In the genomic region with DNA sequence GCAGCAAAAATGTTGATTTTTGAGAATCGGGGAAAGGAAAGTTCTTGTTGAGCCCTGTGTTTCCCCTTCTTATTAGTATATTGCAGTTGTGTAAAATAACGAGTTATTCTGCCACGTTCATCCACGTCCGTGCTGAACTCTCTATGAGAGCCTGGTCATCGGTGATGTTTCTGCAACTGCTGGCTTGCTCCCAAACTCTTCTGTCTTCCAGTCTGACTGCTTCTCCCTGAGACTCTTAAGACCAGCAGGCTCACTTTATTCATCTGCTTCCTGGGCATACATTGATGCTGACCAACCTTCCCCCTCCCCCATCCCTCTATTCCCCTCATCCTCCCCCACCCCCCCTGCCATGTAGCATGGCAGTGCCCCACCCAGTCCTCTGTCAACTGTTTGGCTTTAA, we compare ENCODE assay signal across 17 mouse cellular contexts.
"Had no signal": no experiment of that assay in that cellular context is flagged by ENCODE, and none has a peak within 500 bp of the region (broad histone marks: within the 10 kb centered on the region; RNA-seq: fewer than 3 reads in every experiment).

No protein-coding gene starts in this region.

- DNase-seq: lung, adult 18-20 months; lung, postnatal 4 days; midbrain, embryonic 14.5 days; retina, postnatal 1 day; right cerebral cortex, adult 18-20 months; right cerebral cortex, postnatal 25 days; right cerebral cortex, postnatal 4 days; spleen, adult 18-20 months; thymus, adult 18-20 months; thymus, postnatal 14 days; thymus, postnatal 4 days had no signal

- H3K9ac ChIP-seq: midbrain, embryonic 12.5 days; neural tube, embryonic 13.5 days; neural tube, embryonic 15.5 days had no signal

- H3K9me3 ChIP-seq: midbrain, embryonic 10.5 days; midbrain, embryonic 12.5 days; neural tube, embryonic 13.5 days; neural tube, embryonic 15.5 days had no signal

- H3K27ac ChIP-seq: midbrain, embryonic 10.5 days; midbrain, embryonic 12.5 days; neural tube, embryonic 13.5 days; neural tube, embryonic 15.5 days had no signal

- H3K4me2 ChIP-seq: midbrain, embryonic 12.5 days; neural tube, embryonic 13.5 days; neural tube, embryonic 15.5 days had no signal

- H3K4me3 ChIP-seq: midbrain, embryonic 10.5 days; midbrain, embryonic 12.5 days; myocyte; neural tube, embryonic 13.5 days; neural tube, embryonic 15.5 days had no signal

- H3K27me3 ChIP-seq: neural tube, embryonic 15.5 days had no signal

- ATAC-seq: midbrain, embryonic 16.5 days had no signal

- H3K36me3 ChIP-seq: midbrain, embryonic 10.5 days; midbrain, embryonic 12.5 days; neural tube, embryonic 13.5 days; neural tube, embryonic 15.5 days had no signal

- H3K4me1 ChIP-seq: midbrain, embryonic 12.5 days had no signal
